Mouse (Mus musculus): ENCODE data around the gene Lck.

DNA sequence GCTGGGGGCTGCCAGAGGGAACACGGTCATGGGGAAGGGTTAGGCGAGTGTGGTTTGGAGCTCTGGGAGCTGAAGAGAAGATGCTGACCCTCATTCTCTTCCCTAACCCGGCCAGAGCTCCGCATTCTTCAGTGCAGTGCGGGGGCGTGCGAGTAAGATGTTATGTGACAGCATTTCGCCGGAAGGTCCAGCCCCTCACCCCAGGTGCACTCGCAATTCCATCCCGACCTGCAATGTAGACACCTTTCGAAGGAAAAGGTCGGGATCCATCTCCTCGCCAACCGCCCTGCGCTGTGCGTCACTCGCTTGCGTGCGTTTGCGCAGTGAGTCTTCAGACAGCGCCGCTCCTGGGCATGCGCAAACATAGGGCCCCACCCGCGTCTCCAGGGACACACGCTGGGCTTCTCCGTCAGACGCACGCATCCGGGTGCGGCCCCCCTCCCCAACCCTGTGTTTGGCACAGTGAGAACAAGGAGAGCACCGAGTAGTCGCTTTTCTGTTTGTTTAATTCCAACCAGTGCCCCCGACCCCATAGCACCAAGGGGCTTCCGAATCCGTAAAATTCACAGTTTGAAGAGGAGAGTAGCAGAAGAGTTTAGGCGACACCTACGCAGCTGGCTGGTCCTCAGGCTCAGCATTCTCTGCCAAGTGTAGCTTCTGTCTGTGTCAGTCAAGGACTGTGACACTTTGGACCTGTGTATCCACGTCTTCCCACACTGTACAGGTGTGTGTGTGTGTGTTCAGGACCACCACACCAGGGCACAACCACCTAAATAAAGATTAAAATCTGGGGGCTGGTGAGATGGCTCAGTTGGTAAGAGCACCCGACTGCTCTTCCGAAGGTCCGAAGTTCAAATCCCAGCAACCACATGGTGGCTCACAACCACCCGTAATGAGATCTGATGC is 45.6 kb upstream of the Lck start, which contains the start of gene Iqcc:
- TF ChIP-seq CTCF (IDR thresholded peaks at IDR 0.05; ENCODE audit: low read depth, low read length): no peak
- no peak for TF ChIP-seq POLR2A (IDR thresholded peaks at IDR 0.05; ENCODE audit: borderline replicate concordance, low read depth, low read length)

Data from bone marrow macrophage, adult 2 months (primary cell).